Mouse (Mus musculus) right cerebral cortex, postnatal 36 days (tissue): ENCODE results near the gene Neb.

ENCODE experiments used
- DNase-seq, 2 experiments: peaks; one replicate each; pipeline ENCODE4 v3.0.0; 2022; ENCODE audit warnings: low spot score in 2 of 2, mixed read lengths in 1 of 2

The Neb gene

DNA sequence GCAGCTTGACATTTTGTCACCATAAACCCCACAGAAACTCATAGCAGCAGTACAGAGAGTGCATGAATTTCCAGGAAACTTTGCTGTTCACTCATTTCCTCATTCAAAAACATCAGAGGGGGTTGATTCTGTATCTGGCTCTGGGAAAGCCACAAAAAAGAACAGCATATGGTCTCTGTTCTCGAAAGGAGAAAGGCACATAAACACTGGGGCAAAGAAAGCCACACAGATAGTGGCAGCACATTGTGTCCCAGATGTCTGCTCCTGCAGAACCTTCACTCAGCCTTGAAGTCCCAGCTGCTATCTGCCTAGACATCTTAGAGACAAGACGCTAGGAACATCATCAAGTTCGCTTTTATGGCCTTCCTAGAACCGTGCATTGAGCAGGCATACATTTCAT is 67.5 kb downstream of the Neb start:
- DNase-seq: peak in 1 of 2 experiments; percentile 23

DNA sequence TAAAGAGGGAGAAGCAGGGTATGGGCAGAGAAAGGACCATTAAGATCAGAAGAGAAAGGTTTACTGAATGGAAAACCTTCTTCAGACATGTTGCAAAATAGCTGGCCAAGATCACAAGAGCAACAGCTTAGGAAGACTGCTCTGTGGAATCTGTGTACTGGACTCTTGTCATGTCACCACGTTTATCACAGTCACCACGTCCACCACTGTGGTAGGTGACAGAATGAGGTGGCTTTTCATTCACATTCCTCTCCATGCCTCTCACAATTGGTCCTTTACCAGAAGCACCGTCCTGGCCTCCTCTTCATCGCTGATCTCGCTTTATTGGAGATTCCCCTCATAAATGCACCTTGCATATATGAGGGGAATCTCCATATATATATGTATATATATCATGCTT is 71.6 kb downstream of the Neb start:
- DNase-seq: no peak

DNA sequence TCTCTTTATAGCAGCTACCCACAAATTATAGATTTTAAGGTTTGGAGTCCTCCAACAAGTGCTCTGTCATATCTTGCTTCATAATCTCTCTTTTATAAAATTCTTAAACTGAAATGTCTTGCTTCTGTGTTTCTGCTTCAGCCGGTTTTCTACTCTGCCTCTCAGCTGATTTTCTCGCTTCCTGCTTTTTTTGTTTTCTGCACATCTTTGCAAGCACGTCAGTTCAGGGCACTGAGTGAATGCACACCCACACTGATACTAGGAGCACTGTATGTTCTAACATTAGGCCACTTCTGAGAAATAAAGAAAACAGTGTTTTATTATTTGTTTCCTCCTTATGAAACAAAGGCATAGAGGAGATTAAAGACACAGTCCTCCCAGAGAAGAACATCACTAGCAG is 73.7 kb downstream of the Neb start:
- DNase-seq: no peak

DNA sequence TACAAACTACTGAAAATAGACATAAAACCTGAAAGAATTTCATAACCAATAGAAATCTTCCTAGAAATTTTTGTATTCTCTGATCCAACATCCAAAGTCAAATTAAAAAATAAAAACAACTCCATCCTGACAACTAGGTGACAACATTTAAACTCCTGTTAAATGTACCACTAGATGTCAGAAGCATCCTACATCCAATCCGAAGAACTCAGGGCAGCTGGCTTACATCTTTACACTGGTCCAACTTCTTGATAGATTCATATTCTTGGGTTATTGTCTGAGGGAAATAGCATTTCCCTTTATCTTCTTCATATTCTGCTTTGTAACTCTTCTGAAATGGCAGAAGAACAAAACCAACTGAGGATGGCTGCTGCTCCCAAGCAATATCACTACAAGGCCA is 74.9 kb downstream of the Neb start:
- DNase-seq: no peak

DNA sequence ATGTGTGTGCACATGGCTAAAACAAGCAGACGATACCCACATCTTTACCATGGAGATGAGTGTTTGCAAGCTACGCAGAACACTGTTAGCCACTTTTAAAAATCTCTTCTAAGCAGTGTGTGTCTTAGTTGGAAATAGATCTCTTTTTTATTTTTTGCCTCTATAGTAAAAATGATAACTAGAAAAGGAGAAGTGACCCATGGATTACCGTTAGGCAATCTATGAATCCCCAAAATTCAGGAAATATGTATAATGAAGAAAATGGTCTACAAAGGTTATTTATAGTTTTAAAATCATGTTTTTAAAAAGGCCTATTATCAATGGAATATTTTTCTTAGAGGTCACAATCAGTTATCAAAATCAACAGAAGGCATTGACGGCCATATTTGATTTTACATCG is 80.3 kb downstream of the Neb start:
- no peak for DNase-seq

DNA sequence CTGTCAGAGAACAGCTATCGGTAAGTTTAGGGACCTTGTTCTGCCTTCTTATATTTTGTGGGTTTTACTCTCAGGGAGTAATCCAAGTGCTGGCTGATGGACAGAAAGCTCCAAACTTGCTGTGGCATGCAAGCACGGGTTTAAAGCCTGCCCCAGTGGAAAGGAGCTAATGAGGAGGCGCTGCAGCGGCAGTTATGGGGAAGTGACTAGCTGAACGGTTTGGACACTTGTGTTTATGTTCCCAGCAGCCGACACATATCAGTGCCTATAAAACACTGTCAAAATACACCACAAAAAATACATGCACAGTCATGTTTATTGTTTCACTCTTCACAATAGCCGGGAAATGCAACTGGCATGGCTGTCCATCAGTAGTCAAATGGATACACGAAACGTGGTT is 81.5 kb downstream of the Neb start:
- DNase-seq: no peak

DNA sequence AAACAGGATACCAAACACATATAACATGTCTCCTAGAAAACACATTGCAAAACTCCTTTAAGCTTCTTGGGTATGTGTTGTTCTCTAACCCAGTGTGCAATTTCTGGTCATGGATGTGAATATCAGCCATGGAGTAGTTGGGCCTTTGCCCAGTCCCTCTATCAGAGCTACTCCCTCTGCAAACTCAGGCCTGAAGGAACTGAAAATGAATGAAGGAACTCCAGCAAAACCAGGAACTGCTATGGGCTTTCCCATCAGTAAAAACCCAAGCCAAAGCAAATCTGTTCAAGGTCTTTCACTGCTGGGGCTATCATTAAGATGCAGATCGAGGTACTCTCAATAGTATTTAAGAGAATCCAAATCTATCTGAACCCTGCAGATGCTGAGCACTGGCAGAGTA is 90.8 kb downstream of the Neb start:
- DNase-seq: no peak

DNA sequence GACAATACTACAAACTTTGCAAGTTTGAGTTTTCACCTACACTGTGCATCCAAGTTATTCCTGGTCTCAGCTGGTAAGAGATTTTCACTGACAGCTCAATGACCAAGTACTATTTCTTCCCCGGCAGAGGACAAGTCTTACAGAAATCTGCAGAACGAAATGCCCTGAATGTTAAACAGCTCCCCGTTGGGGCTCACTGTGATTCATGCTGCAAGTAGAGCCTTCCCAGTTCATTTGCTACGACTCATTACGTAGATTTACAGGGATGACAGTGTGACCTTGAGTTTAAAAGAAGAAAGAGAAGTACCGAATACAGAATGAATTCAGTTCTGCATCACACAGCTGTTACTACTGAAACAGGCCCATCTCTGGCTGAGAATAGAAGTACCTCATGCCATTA is 91.9 kb downstream of the Neb start:
- no peak for DNase-seq

DNA sequence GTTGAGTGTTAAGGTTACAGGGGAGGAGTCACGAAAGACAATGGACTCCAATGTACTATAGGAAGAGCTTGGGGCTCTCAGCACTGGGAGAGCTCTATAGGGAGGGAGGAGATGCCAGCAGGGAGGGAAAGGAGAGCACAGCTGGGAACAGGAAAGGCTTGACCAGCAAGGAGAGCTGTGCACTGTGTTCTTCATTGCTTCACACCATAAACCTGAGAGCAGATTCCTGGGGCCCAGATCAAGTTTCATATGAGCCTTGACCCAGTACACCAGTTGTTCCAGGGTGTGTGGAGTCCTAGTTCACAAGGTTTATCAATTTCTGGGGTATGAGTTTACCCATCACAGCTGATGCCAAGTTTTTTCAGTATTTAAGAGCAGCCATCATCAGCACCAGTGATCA is 106.1 kb downstream of the Neb start:
- DNase-seq: no peak

DNA sequence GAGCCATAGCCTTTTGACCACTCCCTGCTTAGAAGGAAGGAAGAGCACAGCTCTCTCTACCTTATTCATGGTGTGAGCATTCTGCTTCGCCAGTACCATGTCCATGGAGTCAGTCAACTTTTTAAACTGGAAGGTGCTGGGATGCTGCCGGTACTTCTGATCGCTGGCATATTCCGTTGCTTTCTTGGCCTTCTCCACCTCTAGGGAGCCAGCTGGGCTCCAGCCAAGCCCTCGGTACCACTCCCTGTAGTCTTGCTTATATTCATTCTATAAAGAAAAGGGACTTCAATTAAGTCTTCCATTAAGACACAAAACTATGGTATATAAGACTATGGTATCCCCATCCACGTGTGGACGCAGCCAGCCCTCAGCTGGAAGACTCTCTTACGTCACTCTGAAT is 107.4 kb downstream of the Neb start:
- no peak for DNase-seq

DNA sequence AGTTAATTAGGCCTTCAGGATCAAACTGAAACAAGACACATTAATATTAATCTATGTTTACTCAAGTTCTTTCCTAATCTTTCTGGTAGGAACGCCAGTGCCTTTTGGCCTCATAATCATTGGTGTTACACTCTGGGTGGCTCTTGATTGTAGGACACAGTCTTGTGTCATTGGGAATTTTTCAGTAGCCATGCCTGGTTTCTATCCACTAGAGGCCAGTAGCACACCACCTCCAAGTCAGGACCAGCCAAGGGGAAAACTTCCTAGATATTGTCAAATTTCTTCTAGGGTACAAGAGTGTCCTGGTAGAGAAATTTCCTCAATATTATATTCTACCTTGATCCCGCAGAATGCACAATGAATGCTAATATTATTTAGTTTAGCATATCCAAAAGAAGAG is 116.1 kb downstream of the Neb start:
- no peak for DNase-seq

DNA sequence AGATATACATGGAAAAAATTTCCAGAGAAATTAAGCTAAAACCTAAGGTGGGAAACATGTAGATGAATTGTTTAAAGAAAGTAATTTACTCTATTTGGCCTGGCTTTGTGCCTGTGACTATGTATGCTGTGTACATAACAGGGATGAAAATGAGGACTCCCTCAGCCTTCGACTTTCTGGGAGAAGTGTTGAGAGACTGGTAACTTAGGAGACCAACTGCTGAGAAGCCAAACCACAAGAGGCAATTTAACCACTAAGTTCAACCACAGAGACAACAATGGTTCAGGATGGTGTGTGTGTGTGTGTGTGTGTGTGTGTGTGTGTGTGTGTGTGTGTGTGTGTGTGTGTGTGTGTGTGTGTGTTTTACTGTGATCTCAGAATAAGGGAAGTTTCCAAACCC is 126.2 kb downstream of the Neb start:
- no peak for DNase-seq

DNA sequence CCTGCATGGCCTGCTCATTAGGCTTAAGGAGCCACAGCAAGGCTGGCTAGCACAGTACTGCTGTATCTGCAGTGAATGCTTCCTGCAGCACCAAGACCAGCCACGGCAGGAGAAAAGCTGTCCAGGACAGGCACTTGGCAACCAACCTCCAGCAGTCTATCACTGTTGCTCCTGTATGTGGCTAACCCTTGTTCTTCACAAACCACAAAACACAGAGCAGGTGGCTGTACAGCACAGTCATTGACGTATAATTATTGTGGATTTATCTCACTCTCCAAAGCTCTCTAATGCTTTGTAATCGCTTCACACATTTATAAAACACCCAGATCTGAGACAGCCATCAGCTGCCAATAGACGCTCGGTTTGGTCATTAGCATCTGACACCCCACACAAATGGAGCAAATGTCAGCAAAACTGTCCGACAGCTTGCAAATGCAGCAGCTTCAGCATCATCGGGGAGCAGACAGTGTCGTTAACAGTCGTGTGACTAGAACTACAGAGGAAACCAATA is 129.9 kb downstream of the Neb start:
- DNase-seq: no peak

DNA sequence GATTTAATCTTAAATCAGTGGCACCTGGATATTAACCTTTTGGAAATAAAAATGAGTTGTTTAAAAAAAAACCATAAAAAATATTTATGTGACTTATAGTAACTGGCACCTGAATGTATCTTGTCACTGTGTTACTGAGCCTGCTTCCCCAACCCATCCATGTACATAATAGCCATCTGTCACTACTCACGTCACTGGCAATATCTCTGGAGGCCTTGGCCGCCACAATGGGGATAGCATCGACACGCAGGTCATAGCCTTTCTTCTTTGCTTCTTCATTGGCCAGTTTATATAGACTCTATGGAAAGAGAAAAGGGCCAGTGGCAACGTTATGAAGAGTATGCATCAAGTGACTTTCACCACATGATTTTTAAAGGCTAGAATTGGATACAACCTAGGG is 133.2 kb downstream of the Neb start:
- no peak for DNase-seq

DNA sequence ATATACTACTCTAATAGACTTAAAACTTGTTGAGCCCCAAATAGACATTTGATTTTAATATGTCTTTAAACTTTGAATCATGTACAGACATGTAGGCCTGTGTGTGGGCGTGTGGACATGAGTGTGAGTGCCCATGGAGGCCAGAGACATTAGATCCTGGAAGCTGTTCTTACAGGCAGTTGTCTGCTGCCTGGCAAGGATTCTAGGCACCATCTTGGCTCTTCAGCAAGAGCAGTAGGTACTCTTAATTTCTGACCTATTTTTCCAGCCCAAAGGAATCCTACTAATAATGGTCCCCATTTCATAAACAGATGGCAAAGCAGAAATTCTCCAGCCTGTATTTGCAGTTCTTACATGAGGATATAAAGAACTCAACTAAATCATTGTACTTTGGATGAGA is 135.6 kb downstream of the Neb start:
- no peak for DNase-seq

DNA sequence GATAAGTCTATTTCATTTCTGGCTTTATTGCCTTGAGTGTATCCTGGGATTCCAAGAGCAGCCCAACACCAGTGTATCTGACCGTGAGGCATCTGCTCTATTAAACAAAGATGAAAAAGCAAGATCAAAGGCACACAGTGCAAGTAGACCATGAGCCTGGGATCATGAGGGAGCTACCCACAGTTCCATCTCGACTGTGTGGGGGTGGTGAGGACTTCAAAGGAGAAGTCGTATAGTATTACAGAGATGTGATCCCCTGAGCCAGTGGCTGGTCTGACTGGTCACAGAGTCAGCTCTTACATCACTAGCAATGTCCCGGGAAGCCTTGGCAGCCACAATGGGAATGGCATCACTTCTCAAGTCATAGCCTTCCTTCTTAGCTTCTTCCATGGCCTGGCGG is 140.4 kb downstream of the Neb start:
- no peak for DNase-seq

DNA sequence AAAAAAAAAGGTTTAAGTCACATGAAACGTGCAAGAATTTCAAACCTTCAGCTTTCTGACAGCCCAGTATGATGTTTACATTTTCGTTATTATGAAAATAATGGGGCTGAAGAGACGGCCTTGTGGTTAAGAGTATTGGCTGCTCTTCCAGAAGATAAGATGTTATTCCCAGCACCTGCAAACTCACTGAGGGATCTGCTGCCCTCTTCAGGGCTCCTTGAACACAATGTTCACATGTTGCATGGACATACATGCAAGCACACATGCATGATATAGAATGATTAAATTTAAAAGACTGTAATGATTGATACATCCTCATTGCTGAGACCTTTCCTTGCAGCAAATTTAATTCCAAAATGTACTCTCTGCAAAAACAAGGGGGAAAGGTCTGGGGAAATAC is 150.7 kb downstream of the Neb start:
- no peak for DNase-seq

DNA sequence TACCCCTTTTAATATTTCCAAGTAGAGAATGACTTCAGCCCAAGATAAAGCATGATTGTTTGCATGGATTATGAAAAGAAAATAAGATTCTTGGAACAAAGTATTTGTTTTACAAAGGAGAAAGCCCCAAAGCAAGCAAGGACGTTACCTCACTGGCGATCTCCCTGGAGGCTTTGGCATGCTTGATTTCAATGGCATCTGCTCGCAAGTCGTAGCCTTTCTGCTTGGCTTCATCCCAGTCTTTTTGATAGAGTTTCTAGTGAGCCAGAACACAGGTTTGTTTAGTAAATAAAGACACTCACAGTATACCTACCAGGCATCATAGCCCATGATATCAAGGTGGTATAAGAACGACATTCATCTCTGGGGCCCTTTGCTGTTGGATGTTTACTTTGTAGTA is 153.9 kb downstream of the Neb start:
- DNase-seq: no peak

DNA sequence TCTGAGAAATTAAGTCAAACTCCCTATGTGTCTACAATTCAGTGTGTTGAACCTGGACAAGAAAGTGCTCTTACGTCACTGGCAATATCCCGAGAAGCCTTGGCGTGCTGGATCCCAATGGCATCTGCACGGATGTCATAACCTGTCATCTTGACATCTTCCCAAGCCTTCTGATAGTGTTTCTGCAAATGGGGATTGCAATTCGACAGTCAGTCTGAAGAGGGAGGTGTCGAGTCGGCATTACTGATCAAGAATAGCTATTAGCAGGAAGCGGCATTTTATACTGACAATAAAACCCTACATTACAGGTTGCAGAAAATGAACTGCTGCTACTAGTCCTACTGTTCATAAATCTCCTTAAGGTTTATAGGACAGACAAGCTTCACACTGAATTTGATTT is 158.2 kb downstream of the Neb start:
- DNase-seq: no peak

DNA sequence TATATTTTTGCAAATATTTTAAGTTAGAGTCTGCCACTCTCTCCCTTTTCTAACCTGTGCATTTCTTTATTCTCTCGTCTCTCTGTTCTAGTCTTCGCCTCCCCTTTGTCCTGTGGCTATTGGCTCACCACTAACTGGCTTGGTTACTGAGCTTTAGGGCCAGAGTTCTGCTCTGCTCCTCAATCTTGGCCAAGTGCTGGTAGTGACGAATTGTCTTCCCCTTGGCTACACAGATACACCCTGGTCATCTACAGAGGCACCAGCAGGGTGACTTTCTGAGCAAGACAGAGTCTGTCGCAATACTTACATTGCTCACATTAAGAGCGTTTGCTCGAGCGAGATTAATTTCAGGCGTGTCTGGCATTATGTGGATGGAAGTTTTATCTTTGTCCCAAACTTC is 162.3 kb downstream of the Neb start:
- DNase-seq: no peak

DNA sequence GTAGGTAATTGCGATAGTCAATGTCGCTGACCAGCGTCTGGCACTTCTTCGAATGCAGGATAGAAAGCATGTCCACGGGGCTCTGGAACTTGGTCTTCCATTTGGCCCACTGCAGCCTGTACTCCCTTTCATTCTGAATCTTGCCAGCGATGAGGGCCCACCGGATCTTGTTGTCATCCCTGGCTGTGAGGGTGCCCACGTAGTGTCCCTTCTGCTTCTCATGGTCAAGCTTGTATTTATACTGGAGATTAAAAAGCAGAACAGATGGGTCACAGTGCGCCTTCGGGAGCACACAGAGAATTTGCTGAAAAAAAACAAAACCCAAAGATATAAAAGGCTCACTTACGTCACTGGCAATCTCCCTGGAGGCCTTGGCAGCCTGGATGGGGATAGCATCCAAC is 165.7 kb downstream of the Neb start:
- DNase-seq: no peak

DNA sequence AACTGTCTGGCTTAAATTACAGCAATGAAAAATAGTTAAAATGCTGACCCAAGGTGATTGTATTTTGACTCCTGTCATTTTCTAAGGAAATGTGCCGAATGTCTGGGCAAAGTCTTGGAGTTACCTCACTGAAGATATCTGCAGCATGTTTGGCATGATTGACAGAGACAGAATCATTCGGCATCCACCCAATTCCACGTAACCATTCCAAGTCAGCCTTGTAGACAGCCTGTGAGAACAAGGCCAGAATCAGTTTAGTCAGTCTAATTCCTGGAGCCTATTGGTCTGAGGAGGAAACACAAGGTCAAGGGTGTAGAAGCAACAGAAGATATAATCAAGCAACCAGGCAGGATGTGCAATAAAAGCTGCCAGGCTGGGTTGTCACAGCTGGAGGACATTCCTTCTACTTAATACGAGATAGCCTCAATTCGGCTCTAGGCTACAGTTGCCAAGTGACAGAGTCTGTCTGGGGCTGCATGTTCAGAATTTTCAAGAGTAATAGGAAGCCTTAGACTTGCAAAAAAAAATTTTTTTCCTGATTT is 166.8 kb downstream of the Neb start:
- DNase-seq: no peak

DNA sequence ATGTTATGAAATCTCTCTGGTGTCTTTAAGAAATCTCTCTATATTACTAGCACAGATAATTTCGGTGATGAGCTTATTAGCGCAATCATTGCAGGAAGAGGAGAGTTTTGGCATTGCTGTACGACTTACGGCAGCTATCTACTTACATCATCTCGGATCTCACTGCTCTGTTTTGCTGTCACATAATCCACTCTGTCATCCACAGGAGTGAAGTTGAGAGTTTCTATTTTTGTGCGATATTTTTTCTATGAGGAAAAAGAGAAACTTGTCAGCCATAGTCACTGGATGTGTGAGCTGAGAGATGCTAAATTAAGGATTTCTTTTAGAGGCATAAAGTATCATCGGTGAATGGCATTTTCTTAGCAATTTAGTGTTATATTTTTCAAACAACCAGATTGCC is 167.6 kb downstream of the Neb start:
- DNase-seq: no peak

DNA sequence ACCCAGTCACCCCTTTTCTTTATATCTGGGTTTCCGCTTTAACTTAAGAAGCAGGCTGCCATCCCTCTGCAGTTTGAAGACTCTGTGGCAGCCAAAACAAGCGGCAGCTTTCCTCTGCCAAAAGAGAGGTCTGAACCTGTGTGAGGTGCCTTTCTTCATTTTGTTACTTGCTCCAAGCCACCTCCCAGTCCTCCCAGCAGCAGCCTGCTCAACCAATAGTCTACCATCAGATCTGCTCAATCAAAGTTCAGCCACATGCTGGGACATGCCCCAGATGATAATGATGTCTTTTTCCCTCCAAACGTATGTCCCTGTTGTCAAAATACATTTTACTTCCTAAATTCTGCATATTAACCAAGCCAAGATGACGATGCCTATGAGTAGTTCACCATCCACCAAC is 173.3 kb downstream of the Neb start:
- no peak for DNase-seq

DNA sequence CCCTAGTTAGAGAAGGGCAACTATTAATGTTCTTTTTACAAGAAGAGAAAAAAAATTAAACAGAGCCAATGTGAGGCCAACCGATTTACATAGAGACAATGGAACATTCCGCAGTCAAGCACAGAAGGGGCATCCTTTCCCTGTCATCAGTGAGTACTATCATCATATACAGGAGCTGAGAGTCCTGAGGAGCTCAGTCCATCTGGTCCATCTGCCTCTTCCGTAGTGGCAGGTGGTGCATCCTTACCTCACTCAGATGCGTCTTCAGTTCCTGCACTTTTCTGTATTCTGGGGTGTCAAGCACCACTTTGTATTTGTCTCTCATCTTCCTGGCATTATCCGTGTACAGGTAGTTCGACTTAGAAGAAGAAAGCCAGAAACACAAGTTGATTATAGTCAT is 184.6 kb downstream of the Neb start:
- no peak for DNase-seq
